Mouse (Mus musculus) intestine, embryonic 14.5 days (tissue): ENCODE results near the gene Fcgrt. TPM values are rescaled to one million over a fixed set of nuclear protein-coding genes. Genes with fewer than 3 reads are reported as not detected.

Source experiments
- ATAC-seq: fragments of 200-750 bp; cut with Nextera tagmentation; replicated peaks from 2 replicates; pipeline ENCODE4 v1.8.0; 2017; ENCODE audit warnings: low read depth, moderate number of reproducible peaks, moderate TSS enrichment, moderate library complexity; ENCODE audit not compliant: low FRiP score, low TSS enrichment
- DNase-seq: peaks from one replicate; pipeline ENCODE4 v3.0.0-alpha.2; 2018; ENCODE audit warnings: low spot score
- H3K27ac ChIP-seq: fragments of 300-500 bp; sonication (generic); 2 replicates; pipeline ENCODE4 v1.5.1; 2014; ENCODE audit warnings: low read depth, mild to moderate bottlenecking, control low read depth
- H3K27me3 ChIP-seq: fragments of 300-500 bp; sonication (generic); replicated peaks from 2 replicates; pipeline ENCODE4 v1.6.1; 2014; ENCODE audit warnings: low read length, control low read depth; ENCODE audit not compliant: control insufficient read depth, insufficient read depth
- H3K36me3 ChIP-seq: fragments of 300-500 bp; sonication (generic); 2 replicates; pipeline ENCODE4 v1.6.1; 2014; ENCODE audit warnings: low read length, control low read depth; ENCODE audit not compliant: control insufficient read depth, insufficient read depth
- H3K4me1 ChIP-seq: fragments of 300-500 bp; sonication (generic); replicated peaks from 2 replicates; pipeline ENCODE4 v1.6.1; 2014; ENCODE audit warnings: low read length, control low read depth, mixed read lengths; ENCODE audit not compliant: control insufficient read depth, insufficient read depth
- H3K4me2 ChIP-seq: fragments of 300-500 bp; sonication (generic); 2 replicates; pipeline ENCODE4 v1.6.1; 2014; ENCODE audit warnings: low read length
- H3K4me3 ChIP-seq: fragments of 300-500 bp; sonication (generic); 2 replicates; pipeline ENCODE4 v1.5.1; 2014; ENCODE audit warnings: low read depth, low read length, control low read depth, mixed read lengths
- H3K9ac ChIP-seq: fragments of 300-500 bp; sonication (generic); 2 replicates; pipeline ENCODE4 v1.6.1; 2014; ENCODE audit warnings: mild to moderate bottlenecking, low read length
- H3K9me3 ChIP-seq: fragments of 300-500 bp; sonication (generic); 2 replicates; pipeline ENCODE4 v1.6.1; 2016; ENCODE audit warnings: low read length, control low read depth; ENCODE audit not compliant: control insufficient read depth
- WGBS: fragments of 180-500 bp; shearing (Covaris S2); extraction: QIAGEN DNeasy Blood & Tissue Kit; methylation state at CpG from one replicate; pipeline ENCODE4 v1.1.7; 2014; 5-methylcytosine and 5-hydroxymethylcytosine counted together
- polyA plus RNA-seq: library from polyadenylated mRNA; unstranded; fragments of >200 nt; fragmentation: Nextera tagmentation; extraction: Ambion mirVana; gene quantifications from 2 replicates; pipeline ENCODE4 v1.2.1, GENCODE M21; 2014

Gene Fcgrt
- polyA plus RNA-seq, 1 experiment from 2014 or later, result 64.1 TPM

GRCm38 (mm10) chr7:45121966-45122365 lies 18.3 kb upstream of the Fcgrt start:
- Histone ChIP-seq H3K9me3 (no peaks in the 10 kb centered on the region), H3K9ac (peak overlapping the region; percentile 22; the same call in 1 of the 2 replicates), H3K4me2 (peak overlapping the region; percentile 20; the same call in 1 of the 2 replicates), H3K27ac (no peak overlapping the region), H3K4me3 (no peak overlapping the region), H3K27me3 (no peaks in the 10 kb centered on the region), H3K36me3 (peaks cover 69% of the 10 kb centered on the region), H3K4me1 (peaks cover 35% of the 10 kb centered on the region; the same call in 1 of the 2 replicates)
- DNase-seq (no peak), ATAC-seq (no peak)

GRCm38 (mm10) chr7:45121404-45121803 lies 17.8 kb upstream of the Fcgrt start:
- WGBS, result 55% methylated on average over 8 of the region's 8 CpGs
- DNase-seq, result no peak
- peak overlapping the region; percentile 20; the same call in 1 of the 2 replicates for H3K4me2 ChIP-seq
- peak overlapping the region; percentile 22; the same call in 1 of the 2 replicates for H3K9ac ChIP-seq
- no peaks in the 10 kb centered on the region for H3K9me3 ChIP-seq
- no peak for ATAC-seq
- H3K27ac ChIP-seq, result no peak overlapping the region
- H3K4me3 ChIP-seq, result no peak overlapping the region
- peaks cover 32% of the 10 kb centered on the region; the same call in 1 of the 2 replicates for H3K4me1 ChIP-seq
- no peaks in the 10 kb centered on the region for H3K27me3 ChIP-seq
- H3K36me3 ChIP-seq, result peaks cover 64% of the 10 kb centered on the region

GRCm38 (mm10) chr7:45119780-45120709 lies 16.4 kb upstream of the Fcgrt start:
- peaks cover 28% of the 10 kb centered on the region; the same call in 1 of the 2 replicates for H3K4me1 ChIP-seq
- DNase-seq, result no peak
- no peak overlapping the region for H3K4me2 ChIP-seq
- no peaks in the 10 kb centered on the region for H3K27me3 ChIP-seq
- H3K9me3 ChIP-seq, result no peaks in the 10 kb centered on the region
- no peak overlapping the region for H3K4me3 ChIP-seq
- ATAC-seq, result no peak
- H3K27ac ChIP-seq, result no peak overlapping the region
- no peak overlapping the region for H3K9ac ChIP-seq
- 81% methylated on average over 5 of the region's 5 CpGs for WGBS
- peaks cover 50% of the 10 kb centered on the region for H3K36me3 ChIP-seq

- Histone ChIP-seq H3K36me3 (peaks cover 49% of the 10 kb centered on the region), H3K4me2 (no peak overlapping the region), H3K27me3 (no peaks in the 10 kb centered on the region), H3K4me1 (peaks cover 26% of the 10 kb centered on the region; the same call in 1 of the 2 replicates), H3K9me3 (no peaks in the 10 kb centered on the region), H3K9ac (no peak overlapping the region), H3K4me3 (no peak overlapping the region), H3K27ac (no peak overlapping the region; the same call in 1 of the 2 replicates)
- DNase-seq (no peak), ATAC-seq (no peak)
- WGBS, result 82% methylated on average over 6 of the region's 6 CpGs
These were observed 14.7 kb upstream of the Fcgrt start for GRCm38 (mm10) chr7:45118336-45118735.

GRCm38 (mm10) chr7:45117566-45117965 lies 13.9 kb upstream of the Fcgrt start:
- Histone ChIP-seq H3K36me3 (peaks cover 42% of the 10 kb centered on the region), H3K4me2 (no peak overlapping the region), H3K4me1 (peaks cover 19% of the 10 kb centered on the region; the same call in 1 of the 2 replicates), H3K27me3 (no peaks in the 10 kb centered on the region), H3K9me3 (no peaks in the 10 kb centered on the region), H3K9ac (no peak overlapping the region), H3K27ac (no peak overlapping the region), H3K4me3 (no peak overlapping the region)
- ATAC-seq (no peak), DNase-seq (no peak)
- WGBS, result 73% methylated on average over 8 of the region's 8 CpGs

- H3K27ac ChIP-seq, result no peak overlapping the region
These were observed 9.8 kb upstream of the Fcgrt start for GRCm38 (mm10) chr7:45113476-45113875.

GRCm38 (mm10) chr7:45112529-45112928 lies 8.9 kb upstream of the Fcgrt start:
- Histone ChIP-seq H3K27me3 (no peaks in the 10 kb centered on the region), H3K27ac (no peak overlapping the region), H3K9ac (no peak overlapping the region), H3K4me2 (no peak overlapping the region), H3K9me3 (no peaks in the 10 kb centered on the region), H3K4me1 (0 out of 2 replicates have a peak, but pooled peaks cover 5% of the 10 kb centered on the region), H3K4me3 (no peak overlapping the region), H3K36me3 (no peaks in the 10 kb centered on the region)
- WGBS, result 32% methylated on average over 3 of the region's 3 CpGs
- DNase-seq (no peak), ATAC-seq (no peak)

More at GRCm38 (mm10) chr7:45113476-45113875, 9.8 kb upstream of the Fcgrt start:
- Histone ChIP-seq H3K9me3 (no peaks in the 10 kb centered on the region), H3K4me2 (no peak overlapping the region), H3K27me3 (no peaks in the 10 kb centered on the region), H3K9ac (no peak overlapping the region), H3K4me1 (0 out of 2 replicates have a peak, but pooled peaks cover 10% of the 10 kb centered on the region), H3K4me3 (no peak overlapping the region), H3K36me3 (0 out of 2 replicates have a peak, but pooled peaks cover 4% of the 10 kb centered on the region)
- ATAC-seq, result no peak
- DNase-seq, result no peak
- WGBS, result 66% methylated on average over 2 of the region's 2 CpGs

GRCm38 (mm10) chr7:45111940-45112339 lies 8.3 kb upstream of the Fcgrt start:
- H3K36me3 ChIP-seq, result no peaks in the 10 kb centered on the region
- no peaks in the 10 kb centered on the region for H3K9me3 ChIP-seq
- H3K27me3 ChIP-seq, result no peaks in the 10 kb centered on the region
- DNase-seq (no peak), ATAC-seq (no peak)
- H3K4me1 ChIP-seq, result 0 out of 2 replicates have a peak, but pooled peaks cover 1% of the 10 kb centered on the region
- no peak overlapping the region for H3K4me2 ChIP-seq
- no peak overlapping the region for H3K4me3 ChIP-seq
- H3K27ac ChIP-seq, result no peak overlapping the region
- WGBS, result 59% methylated on average over 2 of the region's 2 CpGs
- no peak overlapping the region for H3K9ac ChIP-seq
